Mouse (Mus musculus): ENCODE results near the gene Ap4m1.

DNA sequence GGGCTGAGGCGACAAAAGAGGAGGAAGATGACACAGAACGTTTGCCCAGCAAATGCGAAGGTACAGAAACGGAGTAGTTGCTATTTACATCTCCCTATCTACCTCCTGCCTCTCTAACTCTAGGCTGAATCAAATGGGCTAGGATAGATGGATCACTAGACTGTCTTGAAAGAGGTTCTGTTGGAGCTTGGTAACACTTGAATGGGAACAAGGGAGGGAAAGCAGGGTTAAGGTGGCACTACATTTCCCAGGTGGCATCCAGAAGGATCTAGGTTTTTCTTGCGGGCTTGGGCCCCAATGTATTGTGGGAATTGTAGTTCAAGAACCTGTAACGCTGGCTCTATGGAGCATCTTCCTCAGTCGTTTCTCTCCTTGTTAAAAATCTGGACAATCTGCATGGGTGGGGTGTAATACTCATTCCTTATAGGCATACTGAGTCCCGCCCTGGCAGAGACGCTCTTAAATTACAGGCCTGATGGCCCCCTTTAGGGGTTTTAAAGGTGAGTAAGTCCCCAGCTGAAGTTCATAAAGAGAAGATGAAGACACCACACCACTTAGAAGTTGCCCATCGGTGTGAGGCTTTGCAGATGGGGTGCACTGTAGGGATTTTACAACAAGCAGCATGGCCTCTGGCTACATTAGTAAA, 16.0 kb downstream of the Ap4m1 start:
- TF ChIP-seq POLR2A (IDR thresholded peaks at IDR 0.05; ENCODE audit: low read depth, low read length) (no peak), CTCF (IDR thresholded peaks at IDR 0.05; ENCODE audit: extremely low read depth, insufficient read depth, insufficient read length, insufficient replicate concordance) (no peak)
